Mouse (Mus musculus) embryonic facial prominence, embryonic 14.5 days (tissue): ENCODE results near the gene Mink1. TPM values are rescaled to one million over a fixed set of nuclear protein-coding genes. Genes with fewer than 3 reads are reported as not detected.

Source experiments
- ATAC-seq: fragments of 200-750 bp; cut with Nextera tagmentation; 2 replicates; pipeline ENCODE4 v1.8.0; 2017; ENCODE audit warnings: low read depth, moderate number of reproducible peaks, moderate TSS enrichment
- DNase-seq: peaks from one replicate; pipeline ENCODE4 v3.0.0-alpha.2; 2015; ENCODE audit warnings: low spot score
- H3K27ac ChIP-seq: fragments of 300-500 bp; sonication (generic); replicated peaks from 2 replicates; pipeline ENCODE4 v1.5.1; 2014; ENCODE audit warnings: low read depth, mild to moderate bottlenecking, low read length, moderate library complexity
- H3K27me3 ChIP-seq: fragments of 300-500 bp; sonication (generic); replicated peaks from 2 replicates; pipeline ENCODE4 v1.6.1; 2014; ENCODE audit warnings: low read length; ENCODE audit not compliant: control insufficient read depth, insufficient read depth
- H3K36me3 ChIP-seq: fragments of 300-500 bp; sonication (generic); 2 replicates; pipeline ENCODE4 v1.6.1; 2014; ENCODE audit warnings: low read length, mixed read lengths; ENCODE audit not compliant: control insufficient read depth, insufficient read depth
- H3K4me1 ChIP-seq: fragments of 300-500 bp; sonication (generic); 2 replicates; pipeline ENCODE4 v1.6.1; 2014; ENCODE audit warnings: antibody characterized with exemption, low read length; ENCODE audit not compliant: control insufficient read depth, insufficient read depth
- H3K4me2 ChIP-seq: fragments of 300-500 bp; sonication (generic); 2 replicates; pipeline ENCODE4 v1.6.1; 2014; ENCODE audit warnings: low read depth, mild to moderate bottlenecking, low read length, moderate library complexity, mixed read lengths
- H3K4me3 ChIP-seq: fragments of 300-500 bp; sonication (generic); 2 replicates; pipeline ENCODE4 v1.5.1; 2014; ENCODE audit warnings: low read depth, mild to moderate bottlenecking, low read length
- H3K9ac ChIP-seq: fragments of 300-500 bp; sonication (generic); 2 replicates; pipeline ENCODE4 v1.6.1; 2014; ENCODE audit warnings: low read depth, mild to moderate bottlenecking, low read length, moderate library complexity, mixed read lengths
- H3K9me3 ChIP-seq: fragments of 300-500 bp; sonication (generic); 2 replicates; pipeline ENCODE4 v1.6.1; 2016; ENCODE audit warnings: low read length; ENCODE audit not compliant: control insufficient read depth
- WGBS: fragments of 180-500 bp; shearing (Covaris S2); extraction: QIAGEN DNeasy Blood & Tissue Kit; methylation state at CpG from one replicate; pipeline ENCODE4 v1.1.7; 2014; 5-methylcytosine and 5-hydroxymethylcytosine counted together
- polyA plus RNA-seq: library from polyadenylated mRNA; unstranded; fragments of >200 nt; fragmentation: Nextera tagmentation; extraction: Ambion mirVana; gene quantifications from 2 replicates; pipeline ENCODE4 v1.2.1, GENCODE M21; 2014

Gene Mink1
- polyA plus RNA-seq, 1 experiment from 2014 or later = 18.3 TPM

GRCm38 (mm10) chr11:70635601-70636000 is 72.9 kb downstream of the Mink1 start:
- no peaks in the 10 kb centered on the region for H3K9me3 ChIP-seq
- no peak for DNase-seq
- H3K9ac ChIP-seq = no peak overlapping the region
- H3K4me3 ChIP-seq = no peak overlapping the region
- WGBS = 81% methylated on average over 4 of the region's 4 CpGs
- no peaks in the 10 kb centered on the region for H3K4me1 ChIP-seq
- no peak overlapping the region for H3K27ac ChIP-seq
- no peak overlapping the region for H3K4me2 ChIP-seq
- no peaks in the 10 kb centered on the region for H3K27me3 ChIP-seq
- no peak for ATAC-seq
- no peaks in the 10 kb centered on the region for H3K36me3 ChIP-seq

- Histone ChIP-seq H3K9me3 (no peaks in the 10 kb centered on the region), H3K9ac (no peak overlapping the region), H3K4me2 (no peak overlapping the region), H3K36me3 (0 out of 2 replicates have a peak, but pooled peaks cover 1% of the 10 kb centered on the region), H3K4me1 (no peaks in the 10 kb centered on the region), H3K4me3 (no peak overlapping the region), H3K27ac (no peak overlapping the region), H3K27me3 (no peaks in the 10 kb centered on the region)
- no peak for ATAC-seq
- DNase-seq = no peak
- 95% methylated on average over 1 of the region's 1 CpGs for WGBS
These were observed 75.1 kb downstream of the Mink1 start for GRCm38 (mm10) chr11:70637764-70638163.

GRCm38 (mm10) chr11:70638293-70638692 is 75.6 kb downstream of the Mink1 start:
- no peak overlapping the region for H3K4me3 ChIP-seq
- 0 out of 2 replicates have a peak, but pooled peaks cover 5% of the 10 kb centered on the region for H3K36me3 ChIP-seq
- no peak overlapping the region for H3K9ac ChIP-seq
- 74% methylated on average over 1 of the region's 1 CpGs for WGBS
- no peaks in the 10 kb centered on the region for H3K4me1 ChIP-seq
- no peak overlapping the region for H3K27ac ChIP-seq
- no peak for ATAC-seq
- H3K27me3 ChIP-seq = no peaks in the 10 kb centered on the region
- H3K9me3 ChIP-seq = no peaks in the 10 kb centered on the region
- DNase-seq = no peak
- no peak overlapping the region for H3K4me2 ChIP-seq

- no peak within 1 kb of the TSS for H3K27ac ChIP-seq
- ATAC-seq = no peak
- H3K36me3 ChIP-seq = 0 out of 2 replicates have a peak, but pooled peaks cover 5% of the 10 kb centered on the region
- no peaks in the 10 kb centered on the region for H3K27me3 ChIP-seq
- no peak within 1 kb of the TSS for H3K4me2 ChIP-seq
- no peak within 1 kb of the TSS for H3K9ac ChIP-seq
- no peaks in the 10 kb centered on the region for H3K9me3 ChIP-seq
- DNase-seq = no peak
- no peak within 1 kb of the TSS for H3K4me3 ChIP-seq
- H3K4me1 ChIP-seq = no peaks in the 10 kb centered on the region
- 46% methylated on average over 5 of the region's 5 CpGs for WGBS
These were observed 76.1 kb downstream of the Mink1 start, which contains the start of gene Gp1ba for GRCm38 (mm10) chr11:70638714-70639278. TSS of gene Gp1ba (plus strand) at chr11:70639122.

- Histone ChIP-seq H3K4me2 (no peak overlapping the region), H3K36me3 (peaks cover 17% of the 10 kb centered on the region), H3K9ac (no peak overlapping the region), H3K9me3 (no peaks in the 10 kb centered on the region), H3K4me3 (no peak overlapping the region), H3K27me3 (no peaks in the 10 kb centered on the region), H3K27ac (no peak overlapping the region), H3K4me1 (no peaks in the 10 kb centered on the region)
- no peak for DNase-seq
- no peak for ATAC-seq
- 89% methylated on average over 8 of the region's 8 CpGs for WGBS
These were observed 77.3 kb downstream of the Mink1 start for GRCm38 (mm10) chr11:70639976-70640375.

GRCm38 (mm10) chr11:70641241-70641640 is 78.6 kb downstream of the Mink1 start:
- DNase-seq = no peak
- 84% methylated on average over 7 of the region's 7 CpGs for WGBS

GRCm38 (mm10) chr11:70643051-70643450 is 80.4 kb downstream of the Mink1 start:
- Histone ChIP-seq H3K4me3 (no peak overlapping the region), H3K4me1 (peaks cover 10% of the 10 kb centered on the region)

More at GRCm38 (mm10) chr11:70641241-70641640, 78.6 kb downstream of the Mink1 start:
- H3K4me3 ChIP-seq = no peak overlapping the region
- H3K27me3 ChIP-seq = no peaks in the 10 kb centered on the region
- H3K27ac ChIP-seq = no peak overlapping the region
- H3K4me1 ChIP-seq = peaks cover 9% of the 10 kb centered on the region
- no peak for ATAC-seq
- H3K36me3 ChIP-seq = peaks cover 25% of the 10 kb centered on the region
- H3K9ac ChIP-seq = no peak overlapping the region
- no peaks in the 10 kb centered on the region for H3K9me3 ChIP-seq
- no peak overlapping the region for H3K4me2 ChIP-seq

GRCm38 (mm10) chr11:70644564-70645103 is 82.0 kb downstream of the Mink1 start:
- no peak overlapping the region for H3K27ac ChIP-seq
- H3K9me3 ChIP-seq = no peaks in the 10 kb centered on the region
- H3K36me3 ChIP-seq = peaks cover 41% of the 10 kb centered on the region
- no peak overlapping the region for H3K4me2 ChIP-seq
- no peak overlapping the region for H3K4me3 ChIP-seq
- no peaks in the 10 kb centered on the region for H3K27me3 ChIP-seq
- H3K9ac ChIP-seq = no peak overlapping the region
- H3K4me1 ChIP-seq = peaks cover 10% of the 10 kb centered on the region
- 93% methylated on average over 7 of the region's 8 CpGs for WGBS
- no peak for DNase-seq
- no peak for ATAC-seq

More at GRCm38 (mm10) chr11:70643051-70643450, 80.4 kb downstream of the Mink1 start:
- Histone ChIP-seq H3K27ac (no peak overlapping the region), H3K36me3 (peaks cover 25% of the 10 kb centered on the region), H3K9me3 (no peaks in the 10 kb centered on the region), H3K9ac (no peak overlapping the region), H3K27me3 (no peaks in the 10 kb centered on the region), H3K4me2 (no peak overlapping the region)
- ATAC-seq (no peak), DNase-seq (no peak)
- WGBS = 93% methylated on average over 6 of the region's 6 CpGs
